Mouse (Mus musculus) stomach, postnatal 0 days (tissue): Measurements from ENCODE around the gene Gm5662. TPM values are rescaled to one million over a fixed set of nuclear protein-coding genes. Genes with fewer than 3 reads are reported as not detected.
"Not testable (repeated sequence)": the region's sequence is repeated elsewhere in the genome, so short reads cannot be mapped to it uniquely, and the experiment has no call there.

Experiments
- ATAC-seq: fragments of 200-750 bp; cut with Nextera tagmentation; 2 replicates; pipeline ENCODE4 v1.8.0; 2017; ENCODE audit not compliant: low FRiP score, low TSS enrichment
- DNase-seq: peaks from one replicate; pipeline ENCODE4 v3.0.0-alpha.2; 2016; ENCODE audit warnings: low spot score
- H3K27ac ChIP-seq: fragments of 300-500 bp; sonication (generic); replicated peaks from 2 replicates; pipeline ENCODE4 v1.5.1; 2014; ENCODE audit warnings: mild to moderate bottlenecking, control low read depth
- H3K27me3 ChIP-seq: fragments of 300-500 bp; sonication (generic); 2 replicates; pipeline ENCODE4 v1.6.1; 2014; ENCODE audit warnings: low read length; ENCODE audit not compliant: control insufficient read depth, insufficient read depth
- H3K36me3 ChIP-seq: fragments of 300-500 bp; sonication (generic); 2 replicates; pipeline ENCODE4 v1.6.1; 2014; ENCODE audit warnings: low read length, mixed read lengths; ENCODE audit not compliant: control insufficient read depth, insufficient read depth
- H3K4me1 ChIP-seq: fragments of 300-500 bp; sonication (generic); replicated peaks from 2 replicates; pipeline ENCODE4 v1.6.1; 2014; ENCODE audit warnings: antibody characterized with exemption; ENCODE audit not compliant: control insufficient read depth, insufficient read depth
- H3K4me2 ChIP-seq: fragments of 300-500 bp; sonication (generic); replicated peaks from 2 replicates; pipeline ENCODE4 v1.6.1; 2014; ENCODE audit warnings: low read depth, mild to moderate bottlenecking, control low read depth, moderate library complexity
- H3K4me3 ChIP-seq: fragments of 300-500 bp; sonication (generic); 2 replicates; pipeline ENCODE4 v1.5.1; 2014; ENCODE audit warnings: low read depth, low read length, control low read depth
- H3K9ac ChIP-seq: fragments of 300-500 bp; sonication (generic); 2 replicates; pipeline ENCODE4 v1.6.1; 2014; ENCODE audit warnings: mild to moderate bottlenecking, low read length, control low read depth, mixed read lengths
- H3K9me3 ChIP-seq: fragments of 300-500 bp; sonication (generic); 2 replicates; pipeline ENCODE4 v1.6.1; 2016; ENCODE audit warnings: low read length; ENCODE audit not compliant: control insufficient read depth
- CTCF ChIP-seq: IDR thresholded peaks from 2 replicates; pipeline ENCODE4 v1.5.1; 2016; ENCODE audit warnings: antibody characterized with exemption, low read depth, mild to moderate bottlenecking, moderate library complexity
- EP300 ChIP-seq: optimal IDR thresholded peaks from 2 replicates; pipeline ENCODE3; 2016; ENCODE audit warnings: antibody characterized with exemption
- WGBS: fragments of 180-500 bp; shearing (Covaris S2); extraction: QIAGEN DNeasy Blood & Tissue Kit; methylation state at CpG from one replicate; pipeline ENCODE4 v1.1.7; 2014; 5-methylcytosine and 5-hydroxymethylcytosine counted together
- polyA plus RNA-seq: library from polyadenylated mRNA; unstranded; fragments of >200 nt; fragmentation: Nextera tagmentation; extraction: Ambion mirVana; gene quantifications from 2 replicates; pipeline ENCODE4 v1.2.1, GENCODE M21; 2015

The Gm5662 gene
- 0.06 TPM in 1 of 2 replicates, not detected in the other for polyA plus RNA-seq

- not testable (repeated sequence) for H3K4me3 ChIP-seq, H3K9ac ChIP-seq, H3K9me3 ChIP-seq, H3K36me3 ChIP-seq, DNase-seq, H3K4me2 ChIP-seq, H3K27me3 ChIP-seq, H3K27ac ChIP-seq, ATAC-seq, H3K4me1 ChIP-seq
- WGBS = 82% methylated on average over 5 of the region's 5 CpGs
These were observed at the start of gene Gm5662 for GRCm38 (mm10) chr12:88274400-88274799. Gene Gm5662 (minus strand): TSS chr12:88274500.

- H3K27ac ChIP-seq, H3K9ac ChIP-seq, H3K4me3 ChIP-seq, H3K36me3 ChIP-seq, DNase-seq, H3K27me3 ChIP-seq, H3K4me1 ChIP-seq, H3K9me3 ChIP-seq, H3K4me2 ChIP-seq, ATAC-seq: not testable (repeated sequence)
- WGBS = 84% methylated on average over 2 of the region's 2 CpGs
These were observed 49.6 kb upstream of the Gm5662 start, which contains the start of gene Gm5039 for GRCm38 (mm10) chr12:88323926-88324325. Gene Gm5039 (minus strand): TSS chr12:88324026.

- no peaks in the 10 kb centered on the region for H3K4me1 ChIP-seq
- ATAC-seq (no peak), DNase-seq (no peak)
- no peaks in the 10 kb centered on the region for H3K27me3 ChIP-seq
- WGBS = 75% methylated on average over 3 of the region's 3 CpGs
- H3K27ac ChIP-seq = no peak overlapping the region
- H3K4me2 ChIP-seq = no peak overlapping the region
- TF ChIP-seq CTCF (no peak), EP300 (no peak)
- no peaks in the 10 kb centered on the region for H3K36me3 ChIP-seq
- H3K4me3 ChIP-seq = no peak overlapping the region
- no peak overlapping the region for H3K9ac ChIP-seq
- H3K9me3 ChIP-seq = no peaks in the 10 kb centered on the region
These were observed 40.3 kb upstream of the Gm5662 start for GRCm38 (mm10) chr12:88314556-88314955.

- H3K9me3 ChIP-seq, H3K9ac ChIP-seq, H3K4me1 ChIP-seq, DNase-seq, H3K4me2 ChIP-seq, H3K27me3 ChIP-seq, H3K27ac ChIP-seq, H3K36me3 ChIP-seq, H3K4me3 ChIP-seq, ATAC-seq: not testable (repeated sequence)
- WGBS = 44% methylated on average over 2 of the region's 2 CpGs
These were observed 22.9 kb upstream of the Gm5662 start for GRCm38 (mm10) chr12:88297171-88297570.

GRCm38 (mm10) chr12:88293082-88293481, 18.8 kb upstream of the Gm5662 start:
- WGBS = 56% methylated on average over 4 of the region's 4 CpGs
- not testable (repeated sequence) for ATAC-seq, H3K27me3 ChIP-seq, DNase-seq, H3K9me3 ChIP-seq, H3K36me3 ChIP-seq, H3K9ac ChIP-seq, H3K27ac ChIP-seq, H3K4me2 ChIP-seq, H3K4me3 ChIP-seq, H3K4me1 ChIP-seq

GRCm38 (mm10) chr12:88285224-88285623, 10.9 kb upstream of the Gm5662 start:
- H3K4me2 ChIP-seq, H3K4me3 ChIP-seq, H3K9me3 ChIP-seq, H3K27ac ChIP-seq, DNase-seq, H3K4me1 ChIP-seq, H3K9ac ChIP-seq, H3K27me3 ChIP-seq, H3K36me3 ChIP-seq: not testable (repeated sequence)
- peak; percentile 48; the same call in 1 of the 2 replicates for ATAC-seq
- WGBS = 92% methylated on average over 3 of the region's 5 CpGs

GRCm38 (mm10) chr12:88257241-88257640, 17.1 kb downstream of the Gm5662 start:
- Histone ChIP-seq H3K27ac (no peak overlapping the region), H3K27me3 (0 out of 2 replicates have a peak, but pooled peaks cover 2% of the 10 kb centered on the region), H3K9me3 (no peaks in the 10 kb centered on the region), H3K4me3 (no peak overlapping the region), H3K4me2 (no peak overlapping the region), H3K36me3 (no peaks in the 10 kb centered on the region), H3K9ac (no peak overlapping the region), H3K4me1 (no peaks in the 10 kb centered on the region)
- ATAC-seq = no peak
- no peak for TF ChIP-seq CTCF
- TF ChIP-seq EP300 = no peak
- WGBS = 58% methylated on average over 1 of the region's 1 CpGs
- no peak for DNase-seq

- not testable (repeated sequence) for H3K27ac ChIP-seq, DNase-seq, H3K9ac ChIP-seq, H3K36me3 ChIP-seq, H3K4me3 ChIP-seq, H3K4me2 ChIP-seq, H3K27me3 ChIP-seq, H3K4me1 ChIP-seq, H3K9me3 ChIP-seq, ATAC-seq
- WGBS = 58% methylated on average over 2 of the region's 2 CpGs
These were observed 18.4 kb downstream of the Gm5662 start for GRCm38 (mm10) chr12:88255917-88256316.

- 80% methylated on average over 1 of the region's 2 CpGs for WGBS
- not testable (repeated sequence) for H3K9ac ChIP-seq, H3K27me3 ChIP-seq, H3K4me3 ChIP-seq, H3K9me3 ChIP-seq, H3K27ac ChIP-seq, H3K4me1 ChIP-seq, ATAC-seq, H3K4me2 ChIP-seq, DNase-seq, H3K36me3 ChIP-seq
These were observed 24.3 kb downstream of the Gm5662 start, which contains the start of gene Gm8332 for GRCm38 (mm10) chr12:88250000-88250399. Gene Gm8332 (minus strand): TSS chr12:88250100.
